Mouse (Mus musculus): ENCODE results near the gene Top3b.

DNA sequence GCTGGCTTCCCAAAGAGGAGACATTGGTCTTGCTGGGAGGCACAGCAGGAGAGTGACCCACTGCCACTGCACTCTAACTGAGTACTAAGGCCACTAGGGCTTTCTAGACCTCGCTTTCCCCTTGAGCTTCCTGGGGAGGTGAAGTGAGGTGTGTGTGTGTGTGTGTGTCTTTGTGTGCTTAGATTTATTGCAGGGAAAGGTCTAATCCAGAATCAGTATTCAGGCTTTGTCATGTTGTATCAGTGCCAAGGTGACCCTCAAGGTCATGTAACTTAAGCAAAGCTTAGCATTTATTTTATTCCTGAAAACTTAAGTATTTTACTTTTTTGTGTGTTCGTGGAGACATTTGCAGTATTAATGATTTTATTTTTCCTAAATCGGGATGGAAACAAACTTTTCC is 53.9 kb downstream of the Top3b start:
- TF ChIP-seq POLR2A (IDR thresholded peaks at IDR 0.05; ENCODE audit: extremely low read depth, insufficient read depth, low read length), result no peak
- TF ChIP-seq CTCF (IDR thresholded peaks at IDR 0.05; ENCODE audit: low read depth, low read length), result no peak

All from liver, adult 2 months (tissue).